Mouse (Mus musculus): ENCODE data around the gene Il17ra. TPM values are rescaled to one million over a fixed set of nuclear protein-coding genes. Genes with fewer than 3 reads are reported as not detected.
A peak's percentile ranks its signal among the peaks of the same experiment; 100 is the strongest.

Gene Il17ra
- polyA plus RNA-seq, 1 experiment from 2014 or later: 4.6 TPM

- H3K4me1 ChIP-seq: no peaks in the 10 kb centered on the region; the same call in 1 of the 2 replicates
- H3K9ac ChIP-seq: no peak overlapping the region
- no peak overlapping the region for H3K4me2 ChIP-seq
- no peaks in the 10 kb centered on the region for H3K36me3 ChIP-seq
- no peak for ATAC-seq (ENCODE audit: extremely low read depth, insufficient number of reproducible peaks, low FRiP score, low TSS enrichment)
- no peak overlapping the region for H3K27ac ChIP-seq (replicated peaks)
- H3K27me3 ChIP-seq (replicated peaks): peaks cover 32% of the 10 kb centered on the region
- 89% methylated on average over 5 of the region's 5 CpGs for WGBS
- H3K4me3 ChIP-seq: no peak overlapping the region
- H3K9me3 ChIP-seq: no peaks in the 10 kb centered on the region
These were observed 5.3 kb upstream of the Il17ra start for GRCm38 (mm10) chr6:120457751-120458150.

GRCm38 (mm10) chr6:120461217-120461616 lies 1.8 kb upstream of the Il17ra start:
- Histone ChIP-seq H3K9me3 (no peaks in the 10 kb centered on the region), H3K4me2 (no peak overlapping the region), H3K27me3 (replicated peaks) (peaks cover 60% of the 10 kb centered on the region), H3K36me3 (no peaks in the 10 kb centered on the region), H3K4me3 (no peak overlapping the region), H3K4me1 (peaks cover 16% of the 10 kb centered on the region), H3K27ac (replicated peaks) (no peak overlapping the region), H3K9ac (no peak overlapping the region)
- 53% methylated on average over 15 of the region's 15 CpGs for WGBS
- ATAC-seq (ENCODE audit: extremely low read depth, insufficient number of reproducible peaks, low FRiP score, low TSS enrichment): no peak

- ATAC-seq (ENCODE audit: extremely low read depth, insufficient number of reproducible peaks, low FRiP score, low TSS enrichment): no peak
- Histone ChIP-seq H3K27ac (replicated peaks) (no peak overlapping the region), H3K36me3 (no peaks in the 10 kb centered on the region), H3K27me3 (replicated peaks) (peaks cover 60% of the 10 kb centered on the region), H3K4me3 (no peak overlapping the region), H3K9me3 (no peaks in the 10 kb centered on the region), H3K9ac (no peak overlapping the region), H3K4me2 (no peak overlapping the region), H3K4me1 (peaks cover 16% of the 10 kb centered on the region)
- WGBS: 46% methylated on average over 6 of the region's 6 CpGs
These were observed 796 bp upstream of the Il17ra start for GRCm38 (mm10) chr6:120462251-120462650.

GRCm38 (mm10) chr6:120463884-120464283 lies 837 bp downstream of the Il17ra start:
- 5% methylated on average over 11 of the region's 11 CpGs for WGBS
- Histone ChIP-seq H3K27ac (replicated peaks) (no peak overlapping the region), H3K27me3 (replicated peaks) (peaks cover 55% of the 10 kb centered on the region), H3K4me1 (peaks cover 16% of the 10 kb centered on the region), H3K9me3 (no peaks in the 10 kb centered on the region), H3K4me3 (peak overlapping the region; percentile 73), H3K36me3 (no peaks in the 10 kb centered on the region), H3K4me2 (peak overlapping the region; percentile 86), H3K9ac (peak overlapping the region; percentile 84)
- ATAC-seq (ENCODE audit: extremely low read depth, insufficient number of reproducible peaks, low FRiP score, low TSS enrichment): no peak

- peak overlapping the region; percentile 84 for H3K9ac ChIP-seq
- no peaks in the 10 kb centered on the region for H3K9me3 ChIP-seq
- ATAC-seq (ENCODE audit: extremely low read depth, insufficient number of reproducible peaks, low FRiP score, low TSS enrichment): no peak
- peaks cover 53% of the 10 kb centered on the region for H3K27me3 ChIP-seq (replicated peaks)
- H3K27ac ChIP-seq (replicated peaks): no peak overlapping the region
- H3K4me3 ChIP-seq: peak overlapping the region; percentile 73
- H3K4me2 ChIP-seq: peak overlapping the region; percentile 86
- peaks cover 18% of the 10 kb centered on the region for H3K4me1 ChIP-seq
- no peaks in the 10 kb centered on the region for H3K36me3 ChIP-seq
- 62% methylated on average over 9 of the region's 9 CpGs for WGBS
These were observed 1.4 kb downstream of the Il17ra start for GRCm38 (mm10) chr6:120464406-120464939.

- peaks cover 27% of the 10 kb centered on the region for H3K4me1 ChIP-seq
- H3K36me3 ChIP-seq: no peaks in the 10 kb centered on the region
- H3K4me2 ChIP-seq: no peak overlapping the region
- no peak overlapping the region for H3K4me3 ChIP-seq
- WGBS: 55% methylated on average over 4 of the region's 4 CpGs
- no peak overlapping the region for H3K27ac ChIP-seq (replicated peaks)
- H3K9ac ChIP-seq: no peak overlapping the region
- ATAC-seq (ENCODE audit: extremely low read depth, insufficient number of reproducible peaks, low FRiP score, low TSS enrichment): no peak
- H3K9me3 ChIP-seq: no peaks in the 10 kb centered on the region
- H3K27me3 ChIP-seq (replicated peaks): peaks cover 51% of the 10 kb centered on the region
These were observed 2.3 kb downstream of the Il17ra start for GRCm38 (mm10) chr6:120465393-120465792.

GRCm38 (mm10) chr6:120466609-120467329 lies 3.7 kb downstream of the Il17ra start:
- 77% methylated on average over 10 of the region's 10 CpGs for WGBS
- no peak for ATAC-seq (ENCODE audit: extremely low read depth, insufficient number of reproducible peaks, low FRiP score, low TSS enrichment)
- Histone ChIP-seq H3K9me3 (no peaks in the 10 kb centered on the region), H3K36me3 (no peaks in the 10 kb centered on the region), H3K9ac (no peak overlapping the region), H3K4me2 (no peak overlapping the region), H3K4me1 (peaks cover 41% of the 10 kb centered on the region), H3K27ac (replicated peaks) (no peak overlapping the region), H3K27me3 (replicated peaks) (peaks cover 37% of the 10 kb centered on the region), H3K4me3 (no peak overlapping the region)

GRCm38 (mm10) chr6:120468259-120468658 lies 5.2 kb downstream of the Il17ra start:
- Histone ChIP-seq H3K27me3 (replicated peaks) (peaks cover 23% of the 10 kb centered on the region), H3K4me3 (no peak overlapping the region), H3K27ac (replicated peaks) (no peak overlapping the region), H3K4me2 (no peak overlapping the region), H3K36me3 (no peaks in the 10 kb centered on the region), H3K4me1 (peaks cover 53% of the 10 kb centered on the region), H3K9ac (no peak overlapping the region), H3K9me3 (no peaks in the 10 kb centered on the region)
- ATAC-seq (ENCODE audit: extremely low read depth, insufficient number of reproducible peaks, low FRiP score, low TSS enrichment): no peak
- WGBS: 91% methylated on average over 4 of the region's 4 CpGs

GRCm38 (mm10) chr6:120469268-120469667 lies 6.2 kb downstream of the Il17ra start:
- 70% methylated on average over 3 of the region's 3 CpGs for WGBS

GRCm38 (mm10) chr6:120469770-120470169 lies 6.7 kb downstream of the Il17ra start:
- Histone ChIP-seq H3K4me2 (no peak overlapping the region), H3K9ac (no peak overlapping the region), H3K4me1 (peaks cover 46% of the 10 kb centered on the region), H3K4me3 (no peak overlapping the region), H3K27me3 (replicated peaks) (peaks cover 8% of the 10 kb centered on the region), H3K36me3 (no peaks in the 10 kb centered on the region), H3K9me3 (no peaks in the 10 kb centered on the region), H3K27ac (replicated peaks) (no peak overlapping the region)
- no peak for ATAC-seq (ENCODE audit: extremely low read depth, insufficient number of reproducible peaks, low FRiP score, low TSS enrichment)

More at GRCm38 (mm10) chr6:120469268-120469667, 6.2 kb downstream of the Il17ra start:
- no peaks in the 10 kb centered on the region for H3K9me3 ChIP-seq
- no peak overlapping the region for H3K4me2 ChIP-seq
- ATAC-seq (ENCODE audit: extremely low read depth, insufficient number of reproducible peaks, low FRiP score, low TSS enrichment): no peak
- no peak overlapping the region for H3K4me3 ChIP-seq
- H3K27ac ChIP-seq (replicated peaks): no peak overlapping the region
- H3K9ac ChIP-seq: no peak overlapping the region
- H3K27me3 ChIP-seq (replicated peaks): peaks cover 13% of the 10 kb centered on the region
- H3K4me1 ChIP-seq: peaks cover 51% of the 10 kb centered on the region
- no peaks in the 10 kb centered on the region for H3K36me3 ChIP-seq

GRCm38 (mm10) chr6:120470666-120471065 lies 7.6 kb downstream of the Il17ra start:
- Histone ChIP-seq H3K36me3 (no peaks in the 10 kb centered on the region), H3K4me1 (peaks cover 46% of the 10 kb centered on the region), H3K4me2 (no peak overlapping the region), H3K27ac (replicated peaks) (no peak overlapping the region), H3K27me3 (replicated peaks) (peaks cover 3% of the 10 kb centered on the region; the same call in 1 of the 2 replicates), H3K4me3 (no peak overlapping the region), H3K9ac (no peak overlapping the region), H3K9me3 (no peaks in the 10 kb centered on the region)
- WGBS: 53% methylated on average over 1 of the region's 1 CpGs
- ATAC-seq (ENCODE audit: extremely low read depth, insufficient number of reproducible peaks, low FRiP score, low TSS enrichment): no peak

- Histone ChIP-seq H3K4me2 (peak overlapping the region; percentile 39), H3K27ac (replicated peaks) (peak overlapping the region; percentile 87)
These were observed 9.0 kb downstream of the Il17ra start for GRCm38 (mm10) chr6:120471991-120472441.

More at GRCm38 (mm10) chr6:120471991-120472441, 9.0 kb downstream of the Il17ra start:
- Histone ChIP-seq H3K4me1 (peaks cover 46% of the 10 kb centered on the region), H3K27me3 (replicated peaks) (0 out of 2 replicates have a peak, but pooled peaks cover 3% of the 10 kb centered on the region), H3K9ac (peak overlapping the region; percentile 44; the same call in 1 of the 2 replicates), H3K4me3 (0 out of 2 replicates have a peak overlapping the region, but pooled peaks have one; percentile 11), H3K36me3 (no peaks in the 10 kb centered on the region), H3K9me3 (no peaks in the 10 kb centered on the region)
- no peak for ATAC-seq (ENCODE audit: extremely low read depth, insufficient number of reproducible peaks, low FRiP score, low TSS enrichment)
- 8% methylated on average over 5 of the region's 5 CpGs for WGBS

Measured in heart, embryonic 13.5 days (tissue).